In genomic region chr10:64223023-64223422, GRCm38 (mm10) we compare ENCODE assay signal across 21 mouse cellular contexts.
DNase-seq lines count a peak whose midpoint lies in the region; ATAC-seq and TF ChIP-seq lines count a peak whose summit lies in the region.
"Had no signal": no experiment of that assay in that cellular context is flagged by ENCODE, and none has a peak within 500 bp of the region (broad histone marks: within the 10 kb centered on the region; RNA-seq: fewer than 3 reads in every experiment).

No protein-coding gene starts in this region.

- no peak for DNase-seq in heart, adult 2 months
- DNase-seq in heart, adult 18-20 months, result no peak
- no peak for DNase-seq in heart, embryonic 10.5 days (ENCODE audit: low spot score)
- peak; percentile 6 for DNase-seq in kidney, postnatal 0 days (ENCODE audit: low spot score)
- no peak for DNase-seq in kidney, postnatal 14 days
- DNase-seq in stomach, postnatal 0 days (ENCODE audit: low spot score), result no peak
- DNase-seq: adrenal gland, postnatal 14 days; cerebellum, adult 11-12 months; cerebellum, adult 9-10 months; cerebellum, postnatal 25 days; gastrocnemius, postnatal 25 days; kidney, adult 2 months had no signal

- no peaks in the 10 kb centered on the region for H3K36me3 ChIP-seq in heart, adult 2 months (ENCODE audit: control insufficient read depth, insufficient read depth, low read length)
- no peaks in the 10 kb centered on the region for H3K36me3 ChIP-seq in heart, embryonic 14.5 days (ENCODE audit: control insufficient read depth, insufficient read depth, low read length)
- no peaks in the 10 kb centered on the region for H3K36me3 ChIP-seq in heart, embryonic 10.5 days
- no peaks in the 10 kb centered on the region for H3K36me3 ChIP-seq in kidney, postnatal 0 days (ENCODE audit: insufficient read depth, low read length)
- no peaks in the 10 kb centered on the region for H3K36me3 ChIP-seq in stomach, embryonic 16.5 days (ENCODE audit: control insufficient read depth, insufficient read depth, low read length)
- no peaks in the 10 kb centered on the region for H3K36me3 ChIP-seq in stomach, postnatal 0 days (ENCODE audit: control insufficient read depth, insufficient read depth, low read length)
- H3K36me3 ChIP-seq: embryonic facial prominence, embryonic 12.5 days; forebrain, embryonic 15.5 days; hindbrain, embryonic 15.5 days had no signal

- H3K27ac ChIP-seq in heart, adult 2 months, result peak overlapping the region; percentile 58
- peak overlapping the region; percentile 59 to 63 for H3K27ac ChIP-seq in heart, embryonic 14.5 days (replicated peaks in 1 of 2; ENCODE audit: control insufficient read depth in 1 of 2, insufficient read depth in 1 of 2, low read depth in 2 of 2, low read length in 2 of 2)
- no peak overlapping the region for H3K27ac ChIP-seq in heart, embryonic 10.5 days
- H3K27ac ChIP-seq in kidney, postnatal 0 days, result no peak overlapping the region
- no peak overlapping the region for H3K27ac ChIP-seq in stomach, embryonic 16.5 days (ENCODE audit: low read length)
- H3K27ac ChIP-seq in stomach, postnatal 0 days (replicated peaks), result no peak overlapping the region
- H3K27ac ChIP-seq: embryonic facial prominence, embryonic 12.5 days; forebrain, embryonic 15.5 days; hindbrain, embryonic 15.5 days had no signal

- no peaks in the 10 kb centered on the region; the same call in 1 of the 2 replicates for H3K79me2 ChIP-seq in heart, adult 2 months (replicated peaks; ENCODE audit: control insufficient read depth, insufficient read depth, low read length)

- H3K4me3 ChIP-seq in heart, adult 2 months, result 0 out of 2 replicates have a peak overlapping the region, but pooled peaks have one; percentile 3
- H3K4me3 ChIP-seq in heart, embryonic 14.5 days (ENCODE audit: control insufficient read depth in 1 of 2, insufficient read depth in 1 of 2, low read depth in 1 of 2, low read length in 2 of 2), result no peak overlapping the region
- no peak overlapping the region for H3K4me3 ChIP-seq in heart, embryonic 10.5 days
- H3K4me3 ChIP-seq in kidney, postnatal 0 days (replicated peaks; ENCODE audit: low read depth, low read length), result no peak overlapping the region
- H3K4me3 ChIP-seq in stomach, embryonic 16.5 days (replicated peaks; ENCODE audit: low read length), result no peak overlapping the region
- H3K4me3 ChIP-seq in stomach, postnatal 0 days (ENCODE audit: low read depth, low read length), result no peak overlapping the region
- H3K4me3 ChIP-seq: embryonic facial prominence, embryonic 12.5 days; forebrain, embryonic 15.5 days; hindbrain, embryonic 15.5 days had no signal

- no peak for TF ChIP-seq EP300 in heart, adult 2 months (IDR thresholded peaks at IDR 0.05; ENCODE audit: insufficient read depth, low read depth, low read length)
- no peak for TF ChIP-seq EP300 in stomach, postnatal 0 days (optimal IDR thresholded peaks at IDR 0.05)

- no peak for ATAC-seq in heart, embryonic 14.5 days (ENCODE audit: insufficient number of reproducible peaks, insufficient read depth, low FRiP score, low read depth)
- no peak for ATAC-seq in kidney, postnatal 0 days (replicated peaks; ENCODE audit: low FRiP score, low read depth)
- ATAC-seq in stomach, embryonic 16.5 days (ENCODE audit: insufficient read depth, low FRiP score), result no peak
- no peak for ATAC-seq in stomach, postnatal 0 days (ENCODE audit: low FRiP score, low TSS enrichment)
- ATAC-seq: activated CD4-positive, CD25-positive, alpha-beta regulatory T cell, adult 4 months; forebrain, embryonic 15.5 days; intestine, embryonic 16.5 days; Patski had no signal

- H3K4me2 ChIP-seq in heart, embryonic 14.5 days (ENCODE audit: low read length), result peak overlapping the region; percentile 12; the same call in 1 of the 2 replicates
- H3K4me2 ChIP-seq in kidney, postnatal 0 days (ENCODE audit: low read length), result no peak overlapping the region
- H3K4me2 ChIP-seq in stomach, embryonic 16.5 days (ENCODE audit: low read depth, low read length), result 0 out of 2 replicates have a peak overlapping the region, but pooled peaks have one; percentile 12
- no peak overlapping the region for H3K4me2 ChIP-seq in stomach, postnatal 0 days (replicated peaks; ENCODE audit: low read depth)
- H3K4me2 ChIP-seq: embryonic facial prominence, embryonic 12.5 days; forebrain, embryonic 15.5 days; hindbrain, embryonic 15.5 days had no signal

- H3K9me3 ChIP-seq in heart, embryonic 14.5 days (ENCODE audit: control insufficient read depth, low read length), result no peaks in the 10 kb centered on the region
- no peaks in the 10 kb centered on the region for H3K9me3 ChIP-seq in heart, embryonic 10.5 days
- H3K9me3 ChIP-seq in kidney, postnatal 0 days (replicated peaks; ENCODE audit: low read length), result no peaks in the 10 kb centered on the region
- H3K9me3 ChIP-seq in stomach, embryonic 16.5 days (replicated peaks; ENCODE audit: control insufficient read depth, low read length), result no peaks in the 10 kb centered on the region
- H3K9me3 ChIP-seq in stomach, postnatal 0 days (ENCODE audit: control insufficient read depth, low read length), result no peaks in the 10 kb centered on the region
- H3K9me3 ChIP-seq: embryonic facial prominence, embryonic 12.5 days; forebrain, embryonic 15.5 days; hindbrain, embryonic 15.5 days had no signal

- no peaks in the 10 kb centered on the region for H3K27me3 ChIP-seq in heart, adult 2 months (ENCODE audit: control insufficient read depth, insufficient read depth, low read length)
- H3K27me3 ChIP-seq in heart, embryonic 14.5 days (ENCODE audit: control insufficient read depth, insufficient read depth, low read length), result no peaks in the 10 kb centered on the region
- H3K27me3 ChIP-seq in heart, embryonic 10.5 days (ENCODE audit: insufficient read depth, poor library complexity, severe bottlenecking), result no peaks in the 10 kb centered on the region
- no peaks in the 10 kb centered on the region for H3K27me3 ChIP-seq in kidney, postnatal 0 days (ENCODE audit: insufficient read depth, low read length)
- no peaks in the 10 kb centered on the region for H3K27me3 ChIP-seq in stomach, embryonic 16.5 days (ENCODE audit: control insufficient read depth, insufficient read depth, low read length)
- no peaks in the 10 kb centered on the region for H3K27me3 ChIP-seq in stomach, postnatal 0 days (ENCODE audit: control insufficient read depth, insufficient read depth, low read length)
- H3K27me3 ChIP-seq: CH12.LX; embryonic facial prominence, embryonic 12.5 days; forebrain, embryonic 15.5 days; hindbrain, embryonic 15.5 days had no signal

- H3K9ac ChIP-seq in heart, adult 2 months (ENCODE audit: low read depth, low read length), result no peak overlapping the region
- H3K9ac ChIP-seq in heart, embryonic 14.5 days (ENCODE audit: low read length), result no peak overlapping the region
- no peak overlapping the region for H3K9ac ChIP-seq in kidney, postnatal 0 days (ENCODE audit: low read depth, low read length)
- H3K9ac ChIP-seq in stomach, embryonic 16.5 days (ENCODE audit: low read length), result no peak overlapping the region
- H3K9ac ChIP-seq in stomach, postnatal 0 days (ENCODE audit: low read length), result no peak overlapping the region
- H3K9ac ChIP-seq: embryonic facial prominence, embryonic 12.5 days; forebrain, embryonic 15.5 days; hindbrain, embryonic 15.5 days had no signal

- H3K4me1 ChIP-seq in heart, adult 2 months (ENCODE audit: control insufficient read depth, insufficient read depth, low read length), result no peaks in the 10 kb centered on the region; the same call in 1 of the 2 replicates
- H3K4me1 ChIP-seq in heart, embryonic 14.5 days (ENCODE audit: control insufficient read depth in 2 of 2, insufficient read depth in 2 of 2, low read length in 2 of 2), result peaks cover 6 to 13% of the 10 kb centered on the region in 2 experiments
- H3K4me1 ChIP-seq in heart, embryonic 10.5 days, result 0 out of 2 replicates have a peak, but pooled peaks cover 4% of the 10 kb centered on the region
- no peaks in the 10 kb centered on the region for H3K4me1 ChIP-seq in kidney, postnatal 0 days (replicated peaks; ENCODE audit: insufficient read depth, low read length)
- H3K4me1 ChIP-seq in stomach, embryonic 16.5 days (ENCODE audit: control insufficient read depth, insufficient read depth, low read length), result no peaks in the 10 kb centered on the region
- no peaks in the 10 kb centered on the region for H3K4me1 ChIP-seq in stomach, postnatal 0 days (replicated peaks; ENCODE audit: control insufficient read depth, insufficient read depth)
- H3K4me1 ChIP-seq: embryonic facial prominence, embryonic 12.5 days; forebrain, embryonic 15.5 days; hindbrain, embryonic 15.5 days had no signal

- intact Hi-C loops in heart, adult 2 months (cut with DNase I), result no loop called here

- no peak for TF ChIP-seq CTCF in heart, adult 2 months (IDR thresholded peaks at IDR 0.05)
- TF ChIP-seq CTCF in kidney, postnatal 0 days (IDR thresholded peaks at IDR 0.05; ENCODE audit: low read depth), result no peak
- no peak for TF ChIP-seq CTCF in stomach, postnatal 0 days (IDR thresholded peaks at IDR 0.05; ENCODE audit: low read depth)

- 20% methylated on average over 3 of the region's 3 CpGs for WGBS in heart, adult 2 months
- WGBS in heart, embryonic 14.5 days, result 18% methylated on average over 3 of the region's 3 CpGs
- WGBS in heart, embryonic 10.5 days, result 39% methylated on average over 3 of the region's 3 CpGs
- WGBS in kidney, postnatal 0 days, result 36% methylated on average over 3 of the region's 3 CpGs
- WGBS in stomach, embryonic 16.5 days, result 25% methylated on average over 3 of the region's 3 CpGs
- 14% methylated on average over 3 of the region's 3 CpGs for WGBS in stomach, postnatal 0 days

- no peak for TF ChIP-seq POLR2A in heart, adult 2 months (IDR thresholded peaks at IDR 0.05; ENCODE audit: insufficient read depth, low read depth, low read length)

Comparison
In these comparisons a context has a peak if more than half of its experiments do, and no peak if none do; other contexts are left out.
1. H3K27ac ChIP-seq: peak in heart, adult 2 months (single experiment) and heart, embryonic 14.5 days (2 of 2); none in heart, embryonic 10.5 days (single experiment), kidney, postnatal 0 days (single experiment), stomach, embryonic 16.5 days (single experiment) and stomach, postnatal 0 days (single experiment).
2. H3K4me2 ChIP-seq: peak in heart, embryonic 14.5 days (single experiment) and stomach, embryonic 16.5 days (single experiment); none in kidney, postnatal 0 days (single experiment) and stomach, postnatal 0 days (single experiment).